Mouse (Mus musculus): ENCODE measurements around the gene Xrn1. TPM values are rescaled to one million over a fixed set of nuclear protein-coding genes. Genes with fewer than 3 reads are reported as not detected.
"Not testable (repeated sequence)": the region's sequence is repeated elsewhere in the genome, so short reads cannot be mapped to it uniquely, and the experiment has no call there.

Gene Xrn1
- polyA plus RNA-seq, 2 experiments from 2014 or later, result 37.3 to 54.8 TPM

- ATAC-seq, result no peak
These were observed 100.3 kb downstream of the Xrn1 start for GRCm38 (mm10) chr9:96054878-96055277.

DNA sequence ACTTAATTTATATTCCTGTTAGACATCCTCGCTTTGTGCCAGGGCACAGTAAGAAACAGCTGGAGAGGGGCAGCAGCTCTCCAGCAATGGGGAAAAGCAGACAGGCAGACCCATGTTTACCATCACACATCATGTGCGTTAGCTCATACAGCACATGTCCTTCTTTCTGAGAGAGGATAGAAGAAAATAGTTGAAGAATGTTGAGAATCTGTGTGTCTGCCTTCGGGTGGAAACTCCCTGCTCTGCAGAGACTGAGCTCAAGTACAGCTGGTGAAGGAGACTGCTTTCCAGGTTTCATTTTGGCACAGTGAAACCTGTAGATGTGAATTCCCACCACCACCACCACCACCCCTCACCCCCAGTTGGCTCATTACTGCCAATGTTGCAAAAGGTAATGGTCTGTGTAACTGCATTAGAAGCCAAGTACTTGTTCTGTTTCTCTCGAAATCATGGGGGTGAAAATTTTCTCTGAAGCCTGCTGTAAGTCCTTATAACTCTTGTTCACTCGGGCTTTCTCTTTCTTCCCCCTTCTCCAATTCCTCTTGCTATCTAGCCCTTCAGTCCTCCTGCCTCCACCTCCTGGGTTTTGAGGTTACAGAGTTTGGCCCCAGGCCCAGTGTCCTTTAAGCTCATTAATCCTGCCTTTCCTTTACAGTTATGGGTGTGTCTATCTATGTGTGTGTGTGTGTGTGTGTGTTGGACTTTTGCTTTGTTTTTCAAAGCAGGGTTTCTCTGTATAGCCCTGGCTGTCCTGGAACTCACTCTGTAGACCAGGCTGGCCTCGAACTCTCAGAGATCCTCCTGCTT is 102.1 kb downstream of the Xrn1 start:
- ATAC-seq, result no peak

GRCm38 (mm10) chr9:96063083-96063802 is 108.7 kb downstream of the Xrn1 start:
- ATAC-seq, result no peak

DNA sequence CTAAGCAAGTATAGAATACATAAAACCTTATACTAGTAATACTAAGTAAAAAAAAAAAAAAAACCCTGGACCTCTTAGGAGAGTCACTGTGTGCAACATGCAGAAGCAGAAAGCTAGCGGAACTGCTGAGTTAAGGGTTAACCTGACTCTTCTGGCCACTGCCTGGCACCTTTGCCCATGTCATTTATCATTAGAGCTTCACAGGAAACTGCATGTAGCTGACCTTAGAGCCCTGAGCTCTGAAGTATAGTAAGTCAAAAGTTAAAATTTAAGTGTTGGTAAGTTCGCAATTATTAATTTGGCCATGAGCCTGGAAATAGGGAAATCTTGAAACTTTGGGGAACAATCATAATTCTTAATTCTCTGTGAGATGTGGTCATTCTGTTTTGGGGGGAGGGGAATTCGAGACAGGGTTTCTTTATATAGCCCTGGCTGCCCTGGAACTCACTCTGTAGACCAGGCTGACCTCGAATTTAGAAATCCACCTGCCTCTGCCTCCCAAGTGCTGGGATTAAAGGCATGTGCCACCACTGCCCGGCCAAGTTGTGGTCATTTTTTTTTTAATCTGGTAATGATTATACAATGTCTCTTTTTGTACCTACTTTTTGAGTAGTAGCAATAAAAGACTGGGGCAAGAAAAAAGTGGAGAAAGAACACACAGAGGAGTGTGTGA is 109.4 kb downstream of the Xrn1 start:
- no peak for ATAC-seq

GRCm38 (mm10) chr9:96067507-96067906 is 112.9 kb downstream of the Xrn1 start:
- ATAC-seq, result no peak

- ATAC-seq, result no peak
These were observed 124.3 kb downstream of the Xrn1 start for GRCm38 (mm10) chr9:96078752-96079315.

DNA sequence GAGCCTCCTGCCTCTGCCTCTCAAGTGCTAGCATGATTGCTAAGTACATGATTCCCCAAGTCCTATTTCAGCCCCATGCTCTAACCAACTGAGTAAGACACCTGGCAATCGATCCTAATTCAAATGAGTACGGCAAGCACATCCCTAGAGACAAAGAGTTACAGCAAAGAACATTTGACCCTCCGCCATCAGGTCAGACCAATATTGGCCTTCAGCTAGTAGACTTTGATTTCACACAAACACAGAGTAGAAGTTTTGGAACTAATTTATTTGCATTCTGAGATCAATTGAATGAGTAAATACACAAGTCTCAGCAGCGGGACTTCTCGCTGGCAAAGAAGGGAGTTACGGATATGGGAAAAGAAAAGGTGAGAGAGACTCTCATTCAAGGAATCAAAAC is 130.7 kb downstream of the Xrn1 start:
- ATAC-seq, result no peak

DNA sequence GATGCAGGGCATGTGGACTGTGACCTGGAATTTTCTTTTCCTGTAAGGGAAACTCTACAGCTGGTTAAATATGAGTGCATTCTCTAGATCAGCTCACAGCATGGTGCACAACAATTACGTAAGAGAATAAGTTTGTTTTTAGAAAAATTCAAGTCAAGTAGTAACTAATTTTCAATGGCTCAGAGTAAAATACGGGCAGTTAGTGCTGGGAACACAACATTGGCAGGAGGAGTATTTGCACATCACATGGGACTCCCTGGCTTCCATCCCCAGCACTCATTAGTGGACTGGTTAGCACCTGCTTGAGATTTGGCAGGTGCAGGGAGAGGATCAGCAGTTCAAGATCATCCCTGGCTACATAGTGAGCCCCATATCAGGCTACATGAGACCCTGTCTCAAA is 133.1 kb downstream of the Xrn1 start:
- ATAC-seq, result no peak

DNA sequence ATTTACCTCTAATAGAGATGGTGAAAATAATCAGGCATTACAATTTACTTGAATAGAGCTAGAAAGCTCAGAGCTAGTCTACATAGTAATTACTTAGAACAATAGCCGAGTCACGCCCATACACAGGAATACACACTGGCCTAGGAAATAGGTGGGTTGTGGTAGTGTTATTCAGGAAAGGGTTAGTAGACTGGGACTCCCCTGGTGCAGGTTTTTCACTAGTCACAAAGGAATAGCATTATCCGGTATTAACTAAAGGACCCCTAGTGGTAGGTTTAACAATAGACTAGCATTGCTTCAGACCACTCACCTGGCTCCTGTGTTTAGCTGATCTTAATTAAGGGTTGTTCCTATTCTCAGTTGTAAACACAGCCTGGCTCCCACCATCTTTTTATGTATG is 133.9 kb downstream of the Xrn1 start:
- not testable (repeated sequence) for ATAC-seq

GRCm38 (mm10) chr9:96092637-96093036 is 138.1 kb downstream of the Xrn1 start:
- not testable (repeated sequence) for ATAC-seq

GRCm38 (mm10) chr9:96093221-96093620 is 138.7 kb downstream of the Xrn1 start:
- no peak for ATAC-seq

GRCm38 (mm10) chr9:96094341-96094740 is 139.8 kb downstream of the Xrn1 start:
- no peak for ATAC-seq

GRCm38 (mm10) chr9:96095192-96095591 is 140.6 kb downstream of the Xrn1 start:
- no peak for ATAC-seq

DNA sequence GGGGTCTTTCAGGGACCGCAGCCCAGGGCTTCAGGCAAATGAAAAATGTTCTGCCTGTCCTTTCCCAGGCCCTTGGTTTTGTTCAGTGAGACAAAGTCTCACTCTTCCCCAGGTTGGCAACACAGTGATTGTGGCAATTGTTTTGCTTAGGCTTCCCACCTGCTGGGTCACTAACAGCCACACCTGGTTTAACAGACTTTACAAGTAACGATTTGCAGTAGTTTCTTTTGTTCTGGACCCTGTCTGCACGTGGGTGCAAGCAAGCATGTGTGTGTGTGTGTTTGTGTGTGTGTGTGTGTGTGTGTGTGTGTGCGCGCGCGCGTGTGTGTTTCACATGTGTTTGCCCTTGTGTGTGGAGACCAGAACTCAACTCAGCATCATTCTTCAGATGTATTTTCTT is 148.3 kb downstream of the Xrn1 start:
- ATAC-seq, result no peak

Other genes with a start within 250 kb of the Xrn1 start
- gene Trpc1, start 204.4 kb upstream of the Xrn1 start, polyA plus RNA-seq (2017; shearing (Covaris generic)), result under 1 TPM; 0.10 to 0.13 TPM
- under 1 TPM; 0.28 to 0.63 TPM for gene Pls1, start 109.4 kb upstream of the Xrn1 start, polyA plus RNA-seq (2017; shearing (Covaris generic))
- 10 to 100 TPM; 18.3 to 23.2 TPM for gene Atr, start 97.2 kb upstream of the Xrn1 start, polyA plus RNA-seq (2017; shearing (Covaris generic))
- gene Gk5, start 164.6 kb downstream of the Xrn1 start, polyA plus RNA-seq (2017; shearing (Covaris generic)), result under 1 TPM; 0.55 to 0.69 TPM
- gene Tfdp2, start 241.5 kb downstream of the Xrn1 start, polyA plus RNA-seq (2017; shearing (Covaris generic)), result 10 to 100 TPM in 1 of 2 experiments, 1 to 10 TPM in 1; 9.0 to 11.5 TPM

Data from activated CD4-positive, CD25-positive, alpha-beta regulatory T cell, adult 4 months (primary cell).